Mouse (Mus musculus) brain, embryonic 18.5 days (tissue): Measurements from ENCODE around the gene Tor1aip2.

Experiments used
- DNase-seq: peaks from one replicate; pipeline ENCODE4 v3.0.0-alpha.2; 2012; ENCODE audit warnings: low read depth, low spot score

Gene Tor1aip2

GRCm38 (mm10) chr1:156111090-156111489 is 75.9 kb downstream of the Tor1aip2 start:
- DNase-seq, result no peak

- DNase-seq, result no peak
Measured at GRCm38 (mm10) chr1:156111728-156112127, 76.5 kb downstream of the Tor1aip2 start.

- DNase-seq, result no peak
Measured at GRCm38 (mm10) chr1:156112142-156112541, 76.9 kb downstream of the Tor1aip2 start.

GRCm38 (mm10) chr1:156113884-156114499 is 78.8 kb downstream of the Tor1aip2 start:
- no peak for DNase-seq

GRCm38 (mm10) chr1:156116770-156117169 is 81.6 kb downstream of the Tor1aip2 start:
- no peak for DNase-seq
